Mouse (Mus musculus): ENCODE results near the gene Tmem239.

- TF ChIP-seq CTCF (IDR thresholded peaks at IDR 0.05; ENCODE audit: low read depth, low read length), result no peak
- TF ChIP-seq POLR2A (IDR thresholded peaks at IDR 0.05; ENCODE audit: borderline replicate concordance, low read depth, low read length), result no peak
Measured at GRCm38 (mm10) chr2:130404939-130405338, 1.3 kb upstream of the Tmem239 start, which contains the start of the genes Gm28372 and 1700020A23Rik.
